Mouse (Mus musculus) left cerebral cortex, adult 8-10 months (tissue): ENCODE results near the gene Olfr905. TPM values are rescaled to one million over a fixed set of nuclear protein-coding genes. Genes with fewer than 3 reads are reported as not detected.

Experiments used
- DNase-seq, 2 experiments: peaks; one replicate each; pipeline ENCODE4 v3.0.0; 2022; ENCODE audit warnings: low spot score in 2 of 2
- total RNA-seq, 4 experiments: library from RNA; stranded (reverse); gene quantifications; 2 replicates each; pipeline ENCODE4 v1.2.4; 2022

The Olfr905 gene
- total RNA-seq: not detected

DNA sequence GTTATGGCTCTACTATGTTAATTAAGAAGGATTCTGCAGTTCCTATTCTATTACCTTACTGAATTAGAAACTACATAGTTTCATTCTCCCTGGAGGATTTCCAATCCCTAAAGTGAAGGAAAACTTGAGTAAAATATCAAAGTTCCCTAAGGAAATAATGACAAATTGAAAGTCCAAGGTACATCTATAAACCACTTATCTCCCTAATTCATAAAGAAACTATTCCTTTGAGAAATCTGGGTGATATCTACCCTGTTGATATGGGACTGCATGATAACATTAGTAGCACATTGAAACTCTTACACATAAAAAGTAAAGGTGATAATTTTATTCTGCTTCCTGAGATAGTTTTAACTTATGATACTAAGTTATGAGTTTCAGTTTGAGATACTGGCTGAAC is at the start of gene Olfr905:
Olfr905 (plus strand) TSS at position 301 of the 400 bp plus-strand sequence.
- no peak for DNase-seq

DNA sequence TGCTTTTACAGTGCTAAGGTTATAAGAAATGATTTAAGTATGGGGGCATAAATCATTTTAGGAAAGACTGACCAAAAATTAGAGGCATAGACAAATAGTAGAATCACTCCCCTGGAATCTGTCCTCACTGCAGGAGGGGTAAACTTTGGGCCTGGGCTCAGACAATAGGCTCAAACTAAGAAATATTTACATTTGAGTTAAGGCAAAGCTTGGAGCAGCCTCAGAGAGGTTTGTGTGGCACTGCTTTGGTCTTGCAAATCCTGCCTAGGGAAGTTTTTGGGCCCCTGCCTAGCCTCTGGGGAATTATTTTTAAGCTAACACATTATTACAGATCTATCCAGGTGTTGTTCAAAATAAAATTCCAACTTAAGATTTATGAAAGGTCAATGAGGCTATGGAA is 47.1 kb upstream of the Olfr905 start:
- no peak for DNase-seq

DNA sequence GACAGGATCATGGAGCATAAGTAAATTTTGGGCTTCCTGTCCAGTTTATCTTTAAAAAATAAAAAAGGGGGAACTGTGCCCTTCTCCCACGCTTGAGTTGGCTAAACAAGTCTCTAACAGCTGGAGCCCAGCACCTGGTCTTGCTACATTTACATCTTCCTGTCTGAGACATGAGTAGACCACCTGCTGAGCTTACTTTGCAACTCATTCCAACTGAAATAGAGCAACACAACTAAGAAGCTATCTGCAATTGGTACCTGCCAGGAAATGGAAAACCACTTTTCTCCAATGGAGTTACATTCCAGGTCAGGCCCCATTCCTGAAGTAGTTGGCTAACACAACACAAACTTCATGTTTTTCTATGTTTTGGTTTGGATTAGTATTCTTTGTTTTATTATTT is 43.9 kb upstream of the Olfr905 start:
- no peak for DNase-seq

DNA sequence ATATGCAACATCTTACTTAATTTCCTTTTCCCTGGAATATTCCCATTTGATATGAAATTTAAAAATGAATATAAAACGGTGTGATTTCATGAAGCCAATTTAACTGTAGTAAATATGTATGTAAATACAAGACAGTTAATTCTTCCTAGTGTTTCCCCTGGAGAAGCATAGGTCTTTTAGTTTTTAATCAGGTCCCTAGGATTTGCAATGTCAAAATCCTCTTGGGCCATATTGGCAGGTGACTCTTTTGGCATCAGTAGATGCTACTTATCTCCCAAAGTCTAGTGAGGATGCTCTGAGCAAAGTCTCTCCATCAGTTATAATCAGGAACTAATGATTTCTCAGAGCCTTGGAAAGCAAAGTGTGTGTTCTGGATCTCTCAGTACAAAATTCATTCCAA is 41.8 kb upstream of the Olfr905 start, which contains the start of gene Olfr901:
Olfr901 (plus strand) TSS at position 301 of the 400 bp plus-strand sequence.
- DNase-seq: no peak

DNA sequence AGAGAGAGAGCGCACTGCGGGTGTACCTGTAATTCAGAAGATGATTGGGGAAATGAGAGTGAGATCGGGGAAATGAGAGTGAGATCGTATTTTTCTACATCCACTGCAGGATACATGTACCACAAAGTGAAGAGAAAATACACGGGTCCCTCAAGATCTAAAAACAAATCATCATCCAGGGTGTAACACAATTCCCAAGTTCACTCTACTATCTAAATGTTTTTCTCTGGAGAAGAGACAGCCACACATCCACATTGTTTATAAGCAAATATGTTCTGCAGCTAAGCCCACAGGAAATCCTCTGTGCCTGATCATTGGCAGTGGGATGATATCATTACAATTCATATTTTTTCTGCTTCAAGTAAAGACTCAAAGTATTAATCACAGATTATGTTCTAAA is 23.6 kb upstream of the Olfr905 start, which contains the start of gene Olfr902:
Olfr902 (plus strand) TSS at position 301 of the 400 bp plus-strand sequence.
- DNase-seq: no peak

DNA sequence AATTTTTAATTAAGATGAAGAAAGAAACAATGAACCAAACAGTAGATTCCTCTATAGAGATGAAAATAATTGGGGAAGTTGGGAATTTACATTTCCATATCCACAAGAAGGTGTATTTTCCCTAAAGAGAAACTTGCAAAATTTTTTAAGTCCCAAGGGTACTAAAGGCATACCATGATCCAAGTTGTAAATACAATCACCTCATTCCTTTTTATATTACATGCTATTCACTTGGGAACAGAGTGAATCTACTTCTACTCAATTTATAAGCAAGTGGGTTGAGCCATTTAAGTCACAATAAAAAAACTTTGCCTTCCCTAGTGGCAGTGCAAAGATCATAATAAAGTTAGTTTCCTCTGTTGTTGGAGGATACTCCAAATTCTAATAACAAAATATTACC is 8.1 kb upstream of the Olfr905 start, which contains the start of gene Olfr904:
Olfr904 (plus strand) TSS at position 301 of the 400 bp plus-strand sequence.
- DNase-seq: no peak

DNA sequence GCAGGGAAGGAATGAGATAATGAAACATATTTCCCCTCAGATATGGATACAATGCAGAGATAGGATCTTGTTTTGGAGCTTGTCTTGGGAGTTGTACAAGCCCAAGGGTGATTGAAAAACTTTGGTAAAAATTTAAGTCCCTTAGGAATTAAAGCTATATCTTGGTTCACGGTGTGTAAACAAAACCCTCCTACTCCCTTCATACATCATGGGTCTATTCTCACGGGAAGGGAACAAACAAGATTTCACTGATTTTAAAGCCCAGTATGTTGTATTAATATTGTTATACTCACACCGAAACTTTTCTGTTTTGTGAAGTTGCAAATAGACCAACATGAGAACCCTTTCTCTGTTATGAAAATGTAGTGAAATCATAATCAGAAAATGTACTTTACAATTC is 15.9 kb downstream of the Olfr905 start, which contains the start of gene Olfr906:
Olfr906 (plus strand) TSS at position 301 of the 400 bp plus-strand sequence.
- no peak for DNase-seq

DNA sequence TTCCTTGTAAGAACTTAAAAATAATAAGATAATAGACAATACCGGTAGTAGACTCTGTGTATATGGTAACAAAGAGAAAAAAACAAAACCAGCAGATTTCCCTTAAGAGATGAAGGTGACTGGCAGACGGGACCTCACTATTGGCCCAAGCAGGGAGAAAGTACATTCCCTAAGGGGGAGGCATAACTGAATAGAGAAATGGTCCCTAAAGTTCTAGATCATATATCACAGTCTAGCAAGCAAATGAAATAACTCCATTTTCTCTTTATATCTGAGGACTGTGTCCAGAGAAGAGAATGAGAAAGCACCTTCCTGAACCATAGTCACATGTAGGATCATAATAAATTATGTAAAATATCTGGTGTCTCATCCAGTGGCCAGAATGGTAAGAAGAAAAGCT is 24.6 kb downstream of the Olfr905 start, which contains the start of gene Olfr907:
Olfr907 (plus strand) TSS at position 301 of the 400 bp plus-strand sequence.
- no peak for DNase-seq

DNA sequence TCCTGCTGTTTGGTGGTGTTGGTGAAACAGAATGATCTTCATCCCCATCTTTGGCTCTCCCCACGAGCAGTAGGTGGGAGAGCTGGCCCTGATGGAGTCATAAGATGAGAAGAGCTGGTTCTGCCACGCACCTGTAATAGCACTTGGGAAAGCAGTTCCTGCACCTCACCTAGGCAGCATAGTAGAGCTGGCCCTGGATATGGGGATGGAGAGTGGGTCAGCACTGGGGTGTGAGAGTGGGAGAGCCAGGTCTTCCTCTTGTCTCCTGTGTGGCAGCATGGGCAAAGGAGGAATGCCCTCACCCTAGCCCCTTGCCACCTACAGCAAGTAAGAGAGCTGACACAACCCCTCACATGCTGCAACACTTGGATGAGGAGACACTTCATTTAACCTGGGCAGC is 41.4 kb downstream of the Olfr905 start:
- no peak for DNase-seq

DNA sequence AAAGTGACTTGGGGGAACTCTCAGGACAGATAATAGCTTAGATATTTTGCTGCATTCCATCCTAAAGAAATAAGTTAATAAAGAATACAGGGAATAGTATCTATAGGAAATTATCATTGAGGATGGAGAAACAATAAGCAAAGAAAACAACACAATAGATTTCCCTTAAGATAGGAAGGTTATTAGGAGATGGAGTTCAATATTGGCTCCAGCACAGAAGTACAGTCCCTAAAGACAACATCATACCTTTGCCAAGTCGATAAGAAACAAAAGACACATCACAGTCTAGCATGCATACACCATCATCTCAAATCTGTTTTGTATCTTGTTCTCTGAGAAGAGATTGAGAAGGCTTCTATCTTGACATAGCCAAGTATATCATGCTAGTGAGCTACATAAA is 50.4 kb downstream of the Olfr905 start, which contains the start of gene Olfr911-ps1:
Olfr911-ps1 (plus strand) TSS at position 301 of the 400 bp plus-strand sequence.
- DNase-seq: no peak

Other genes starting within 250 kb of the Olfr905 start
- not detected for gene Olfr143, start 218.3 kb upstream of the Olfr905 start, total RNA-seq
- gene Olfr895, start 203.3 kb upstream of the Olfr905 start, total RNA-seq: not detected
- not detected for gene Olfr896-ps1, start 180.0 kb upstream of the Olfr905 start, total RNA-seq
- not detected for gene Olfr25, start 142.0 kb upstream of the Olfr905 start, total RNA-seq
- gene Olfr898, start 122.7 kb upstream of the Olfr905 start, total RNA-seq: not detected
- not detected for gene Olfr250, start 104.2 kb upstream of the Olfr905 start, total RNA-seq
- gene Olfr251, start 94.0 kb upstream of the Olfr905 start, total RNA-seq: not detected
- gene Olfr147, start 69.4 kb upstream of the Olfr905 start, total RNA-seq: not detected
- not detected for gene Olfr901, start 41.7 kb upstream of the Olfr905 start, total RNA-seq
- gene Olfr902, start 23.5 kb upstream of the Olfr905 start, total RNA-seq: not detected
- gene Olfr904, start 8.0 kb upstream of the Olfr905 start, total RNA-seq: not detected
- not detected for gene Olfr906, start 16.0 kb downstream of the Olfr905 start, total RNA-seq
- not detected for gene Olfr907, start 24.7 kb downstream of the Olfr905 start, total RNA-seq
- gene Olfr911-ps1, start 50.5 kb downstream of the Olfr905 start, total RNA-seq: not detected
- gene Olfr910, start 66.7 kb downstream of the Olfr905 start, total RNA-seq: not detected
- not detected for gene Olfr912, start 109.1 kb downstream of the Olfr905 start, total RNA-seq
- gene Olfr913, start 121.7 kb downstream of the Olfr905 start, total RNA-seq: not detected
- not detected for gene Olfr914, start 134.0 kb downstream of the Olfr905 start, total RNA-seq
- not detected for gene Olfr916, start 188.8 kb downstream of the Olfr905 start, total RNA-seq
- not detected for gene Olfr917, start 194.7 kb downstream of the Olfr905 start, total RNA-seq
- gene Olfr918, start 203.5 kb downstream of the Olfr905 start, total RNA-seq: not detected
- gene Olfr919, start 232.6 kb downstream of the Olfr905 start, total RNA-seq: not detected
- 10 to 100 TPM; 12.3 to 17.5 (median 16.3) TPM for gene Vwa5a, start 247.2 kb downstream of the Olfr905 start, total RNA-seq